Mouse (Mus musculus) B cell, adult 2 months (primary cell): ENCODE results near the gene Igf1r.
A peak's percentile ranks its signal among the peaks of the same experiment; 100 is the strongest.

Experiments
- DNase-seq, 2 experiments: peaks; one replicate each; pipeline ENCODE4 v3.0.0; 2022

Igf1r gene

GRCm38 (mm10) chr7:68129077-68129511, 176.5 kb downstream of the Igf1r start:
- peak; percentile 87 to 88 for DNase-seq

DNA sequence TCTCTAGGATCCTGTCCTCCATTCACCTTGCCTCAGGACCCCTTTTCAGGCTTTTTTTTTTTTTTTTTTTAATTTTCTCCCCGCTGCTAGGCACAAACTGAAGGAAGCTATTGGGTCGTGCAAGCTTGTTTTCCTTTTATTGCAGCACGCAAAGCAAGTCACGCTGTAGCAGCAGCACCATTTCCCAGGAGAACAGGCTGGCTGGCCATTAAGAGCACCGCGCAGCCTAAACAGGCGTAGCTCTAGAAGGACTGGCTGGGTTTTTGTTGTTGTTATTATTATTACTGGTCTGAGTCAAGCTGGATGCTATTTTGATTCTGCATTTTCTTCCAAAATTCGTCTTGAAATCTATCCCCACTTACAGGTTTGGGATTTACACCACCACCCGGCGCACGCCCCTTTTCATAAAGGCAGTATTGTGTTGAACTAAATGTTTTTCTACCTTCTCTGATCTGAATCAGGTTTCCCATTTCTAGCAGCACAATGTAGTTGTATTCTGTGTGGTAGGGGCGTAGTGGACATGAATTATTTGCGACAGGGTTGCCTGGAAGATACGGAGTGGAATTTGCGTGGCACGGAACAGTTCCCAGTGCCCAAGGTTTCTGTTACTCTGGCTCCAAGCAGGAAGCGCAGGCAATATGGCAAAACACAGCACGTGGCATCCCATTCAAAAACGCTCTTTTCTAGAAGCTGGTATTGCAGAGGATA, 177.1 kb downstream of the Igf1r start:
- DNase-seq = peak; percentile 63 to 66

GRCm38 (mm10) chr7:68130950-68131580, 178.4 kb downstream of the Igf1r start:
- DNase-seq = no peak

- no peak for DNase-seq
Measured at GRCm38 (mm10) chr7:68133679-68134078, 181.1 kb downstream of the Igf1r start.

DNA sequence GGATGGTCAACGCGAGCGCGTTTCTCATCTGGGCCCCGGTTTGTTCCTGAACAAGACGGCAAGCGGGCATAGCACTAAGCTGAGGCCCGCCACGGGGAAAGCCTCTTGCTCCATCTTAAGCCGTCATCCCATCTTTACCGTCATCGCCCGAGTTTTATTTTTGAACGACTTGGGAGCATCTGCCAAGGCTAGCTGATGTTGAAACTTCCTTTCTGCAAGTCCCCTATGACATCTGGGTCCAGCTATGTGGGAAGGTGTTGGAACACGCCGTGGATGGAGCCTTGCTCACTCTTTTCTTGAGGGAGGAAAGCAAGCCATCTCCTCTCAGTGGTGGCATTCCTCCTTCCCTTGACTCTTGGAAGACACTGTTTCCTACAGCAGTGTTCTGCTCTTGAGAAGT, 182.3 kb downstream of the Igf1r start:
- no peak for DNase-seq

DNA sequence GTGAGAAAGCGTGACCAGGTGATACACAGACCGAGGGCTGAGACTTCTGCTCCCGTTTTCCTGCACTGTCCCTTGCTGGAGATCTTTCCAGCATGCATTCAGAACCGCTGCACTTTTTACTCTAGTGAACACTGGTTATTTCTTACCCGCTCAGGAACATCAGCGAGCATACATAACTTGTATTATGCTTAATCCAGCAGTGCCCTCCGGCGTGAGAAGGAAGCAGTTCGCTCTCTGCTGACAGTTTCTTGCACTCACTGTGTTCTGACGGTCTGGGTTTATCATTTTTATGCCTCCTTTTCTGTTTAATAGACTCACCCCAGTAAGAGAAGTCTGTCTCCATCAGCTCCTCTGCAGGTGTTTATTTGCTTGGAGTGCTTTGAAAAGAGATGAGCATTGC, 183.4 kb downstream of the Igf1r start:
- no peak for DNase-seq

DNA sequence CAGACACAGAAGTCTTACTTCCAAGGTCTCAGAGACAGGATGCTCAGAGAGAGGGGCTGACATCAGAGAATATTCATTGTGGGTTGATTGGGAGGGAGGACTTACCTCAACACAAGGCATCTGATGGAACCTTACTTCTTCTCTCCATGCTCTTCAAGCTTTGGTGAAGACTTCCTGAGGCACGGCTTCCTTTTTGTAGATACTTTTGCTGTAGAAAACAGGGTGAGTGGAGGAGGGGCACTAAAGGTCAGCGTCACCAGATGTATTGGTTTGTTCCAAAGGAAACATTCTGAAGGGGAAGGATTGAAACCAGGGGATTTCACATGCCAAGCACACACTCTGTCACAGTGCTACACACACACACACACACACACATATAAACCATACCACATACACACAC, 186.8 kb downstream of the Igf1r start:
- no peak for DNase-seq

- DNase-seq = no peak
Measured at GRCm38 (mm10) chr7:68140041-68140807, 187.6 kb downstream of the Igf1r start.

GRCm38 (mm10) chr7:68144266-68144665, 191.6 kb downstream of the Igf1r start:
- no peak for DNase-seq

- no peak for DNase-seq
Measured at GRCm38 (mm10) chr7:68148297-68149048, 195.8 kb downstream of the Igf1r start.

GRCm38 (mm10) chr7:68151892-68152291, 199.3 kb downstream of the Igf1r start:
- no peak for DNase-seq

DNA sequence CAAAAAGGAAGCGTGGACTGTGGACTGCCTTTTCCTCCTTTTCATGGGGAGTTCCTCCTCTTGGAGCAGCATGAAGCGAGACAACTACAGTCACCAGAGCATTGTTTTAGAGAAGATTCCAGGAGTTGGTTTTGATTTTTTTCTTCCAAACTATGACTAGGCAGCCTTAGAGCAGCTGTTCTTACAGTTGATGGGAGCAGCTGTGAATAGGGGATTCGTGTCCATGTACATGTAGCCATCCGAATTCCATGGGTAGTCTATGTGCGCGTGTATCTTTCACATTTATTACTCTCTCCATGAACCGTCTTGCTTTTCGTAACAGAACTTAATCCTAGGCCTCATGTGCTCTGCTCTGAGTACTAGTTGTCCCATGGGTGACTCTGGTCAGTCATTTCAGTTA, 199.8 kb downstream of the Igf1r start:
- no peak for DNase-seq

DNA sequence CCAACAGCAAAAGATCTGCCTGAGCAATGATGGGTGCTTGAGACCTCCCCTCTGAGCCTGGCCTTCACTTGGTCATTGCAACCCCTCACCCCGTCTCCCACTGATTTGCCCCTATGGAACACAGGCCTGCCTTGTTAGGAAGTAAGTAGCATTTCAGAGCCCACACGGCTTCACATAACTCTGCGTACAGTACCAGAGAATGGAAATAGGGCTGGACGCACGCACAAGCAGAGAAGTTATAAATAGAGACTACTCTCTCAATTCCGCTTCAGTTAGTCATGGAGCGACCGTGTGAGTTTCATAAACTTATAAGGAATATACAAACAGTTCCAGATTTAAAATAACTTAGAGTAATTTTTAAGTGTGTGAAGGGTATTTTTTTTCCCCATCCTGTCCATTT, 200.6 kb downstream of the Igf1r start:
- no peak for DNase-seq

DNA sequence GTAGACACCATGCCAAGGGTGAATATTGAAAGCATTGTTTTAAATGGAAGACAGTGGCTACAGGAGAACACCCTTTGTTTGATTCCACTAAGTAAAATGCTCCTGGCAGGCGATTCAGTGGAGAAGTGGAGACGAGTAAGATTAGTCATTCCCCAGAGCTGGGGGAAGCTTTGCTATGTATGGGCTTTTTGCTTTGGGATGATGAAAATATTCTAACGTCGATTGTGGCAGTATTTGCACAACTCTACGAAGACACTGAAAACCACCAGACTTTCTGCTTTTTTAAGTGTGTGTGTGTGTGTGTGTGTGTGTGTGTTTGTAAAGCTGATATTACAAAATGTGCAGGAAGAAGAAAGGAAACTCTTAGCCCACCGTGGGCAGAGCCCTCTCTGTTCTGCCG, 202.0 kb downstream of the Igf1r start:
- no peak for DNase-seq

GRCm38 (mm10) chr7:68160094-68160791, 207.6 kb downstream of the Igf1r start:
- DNase-seq = peak; percentile 3 to 4

DNA sequence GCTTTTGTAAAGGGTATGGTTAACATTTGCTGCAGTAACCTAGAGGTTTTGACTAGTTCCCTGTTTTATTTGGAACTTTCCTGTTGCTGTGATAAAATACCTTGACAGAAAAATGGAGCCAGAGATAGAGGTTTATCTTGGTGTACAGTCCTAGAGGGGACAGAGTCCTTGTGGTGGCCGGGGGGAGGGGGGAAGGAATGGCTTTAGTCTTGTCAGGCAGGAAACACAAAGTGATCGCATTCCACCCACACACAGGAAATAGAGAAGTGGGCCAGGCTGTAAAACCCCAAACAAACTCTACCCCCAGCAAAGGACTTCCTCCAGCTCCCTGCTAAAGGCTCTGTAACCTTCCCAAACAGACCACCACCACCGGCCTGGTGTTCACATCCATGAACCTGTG, 211.4 kb downstream of the Igf1r start:
- DNase-seq = no peak

GRCm38 (mm10) chr7:68172776-68173175, 220.1 kb downstream of the Igf1r start:
- no peak for DNase-seq

GRCm38 (mm10) chr7:68179672-68180071, 227.0 kb downstream of the Igf1r start:
- DNase-seq = no peak

DNA sequence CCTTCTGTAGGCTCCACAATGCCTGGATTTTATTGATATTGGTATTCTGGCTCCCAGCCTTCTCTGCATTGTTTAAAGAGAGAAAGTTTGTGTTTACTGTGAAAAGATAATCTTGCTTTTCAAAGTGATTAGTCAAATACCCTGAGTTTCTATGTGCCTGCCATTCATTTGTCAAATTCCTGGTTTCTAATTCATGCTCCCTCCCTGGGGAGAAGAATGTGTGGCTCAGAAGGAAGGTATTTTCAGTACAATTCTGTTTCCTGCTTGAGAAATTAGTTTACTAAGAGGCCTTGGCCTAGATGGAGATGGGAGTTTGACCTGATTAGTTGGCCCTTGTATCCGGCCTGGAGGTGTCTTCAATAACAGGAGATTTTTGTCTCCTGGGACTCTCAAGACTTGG, 228.5 kb downstream of the Igf1r start:
- no peak for DNase-seq

DNA sequence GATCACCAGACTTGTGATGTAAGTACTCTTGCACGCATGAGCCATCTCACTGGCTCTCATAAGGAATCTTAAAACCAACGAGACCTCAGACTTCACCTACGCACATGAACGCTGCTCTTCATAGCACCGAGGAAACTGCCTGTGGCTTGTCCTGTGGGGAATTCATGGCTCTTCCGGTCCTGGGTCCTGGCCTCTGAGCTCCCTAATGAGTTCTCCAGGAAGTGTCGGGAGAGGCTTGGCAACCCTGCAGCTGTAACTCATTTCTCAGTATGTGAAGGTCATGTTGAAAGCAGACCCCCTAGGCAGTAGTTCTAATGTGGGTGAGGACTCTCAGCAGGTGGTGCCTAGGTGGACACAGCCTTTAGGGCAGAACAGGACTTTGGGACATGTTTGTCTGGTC, 229.4 kb downstream of the Igf1r start:
- no peak for DNase-seq

DNA sequence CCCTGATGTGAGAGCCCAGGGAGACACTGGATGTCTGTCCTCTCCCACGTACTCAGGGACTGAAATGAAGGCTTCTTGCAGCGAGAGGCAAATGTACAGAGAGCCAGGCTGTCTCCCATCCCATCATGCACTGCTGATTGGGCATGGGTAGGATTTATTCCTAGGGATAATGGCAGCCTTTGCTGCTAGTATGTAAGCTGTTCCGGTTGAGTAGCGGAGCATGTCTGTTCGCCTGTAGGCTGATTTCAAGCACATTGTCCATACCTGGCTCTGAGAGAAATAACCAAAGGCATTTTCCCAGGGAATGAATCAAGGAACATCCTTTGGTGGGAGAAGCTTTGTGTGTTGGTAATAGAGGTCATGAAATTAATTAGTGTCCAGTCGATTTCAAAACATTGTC, 230.1 kb downstream of the Igf1r start:
- no peak for DNase-seq

- DNase-seq = no peak
Measured at GRCm38 (mm10) chr7:68183421-68183820, 230.8 kb downstream of the Igf1r start.

DNA sequence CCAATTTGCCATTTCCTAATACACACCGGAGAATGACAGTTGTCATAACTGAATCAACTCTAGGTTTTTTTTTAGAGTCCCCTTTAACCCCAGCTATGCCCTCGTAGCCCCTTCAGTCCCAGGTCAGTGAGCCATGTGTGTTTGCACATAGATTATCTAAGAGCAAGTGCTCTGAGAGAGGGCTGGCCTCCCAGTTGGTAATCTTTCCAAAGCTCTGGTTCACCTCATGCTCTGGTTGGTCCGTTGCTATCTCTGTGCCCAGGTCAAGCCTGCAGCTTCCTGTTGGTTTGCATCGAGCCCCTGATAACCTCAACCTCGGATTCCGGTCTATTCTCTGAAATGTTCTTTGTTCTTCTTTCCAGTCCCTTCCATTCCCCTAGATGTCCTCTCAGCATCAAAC, 236.6 kb downstream of the Igf1r start:
- DNase-seq = no peak
